In the genomic region with DNA sequence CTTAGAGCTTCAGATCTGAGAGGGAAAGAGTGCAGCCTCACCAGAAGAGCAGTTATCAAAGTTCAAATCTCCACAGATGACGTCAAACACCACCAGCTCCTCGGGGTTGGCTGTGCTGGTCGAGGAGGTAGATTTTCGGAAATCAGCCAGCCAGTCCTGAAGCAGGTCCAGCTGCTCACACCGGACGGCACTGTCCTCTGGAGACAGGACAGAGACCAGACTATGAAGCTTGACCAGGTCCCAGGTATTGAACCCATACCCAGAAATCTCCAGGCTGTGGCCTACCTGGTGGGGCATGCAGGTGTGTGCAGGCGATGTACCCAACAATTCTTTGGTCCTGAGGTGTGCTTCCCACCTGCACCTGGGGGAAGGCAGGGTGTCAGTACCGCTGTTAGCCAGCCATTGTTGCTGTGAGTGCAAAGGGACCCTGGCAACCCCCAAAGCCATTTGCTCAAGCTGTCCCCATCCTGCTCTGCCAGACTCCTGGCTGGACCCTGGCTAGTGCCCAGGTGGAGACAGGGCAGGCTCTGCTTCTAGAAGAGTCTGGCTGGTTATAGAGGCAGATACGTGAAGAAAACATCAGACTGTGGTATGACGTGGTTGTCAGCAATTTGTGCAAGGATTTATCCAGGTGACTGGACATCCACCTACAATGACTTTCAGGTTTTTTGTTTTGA, we compare ENCODE assay signal across 24 mouse cellular contexts. TPM values are rescaled to one million over a fixed set of nuclear protein-coding genes. Genes with fewer than 3 reads are reported as not detected.
A peak's percentile ranks its signal among the peaks of the same experiment; 100 is the strongest.
DNase-seq lines count a peak whose midpoint lies in the region; TF ChIP-seq lines count a peak whose summit lies in the region.
"Had no signal": no experiment of that assay in that cellular context is flagged by ENCODE, and none has a peak within 500 bp of the region (broad histone marks: within the 10 kb centered on the region; RNA-seq: fewer than 3 reads in every experiment).

No protein-coding gene starts in this region.

- no peak for TF ChIP-seq POLR2A in liver, adult 2 months (IDR thresholded peaks at IDR 0.05; ENCODE audit: extremely low read depth, insufficient read depth, low read length)

- TF ChIP-seq CTCF in liver, adult 2 months (IDR thresholded peaks at IDR 0.05; ENCODE audit: low read depth, low read length), result no peak

- H3K4me3 ChIP-seq in liver, adult 2 months (ENCODE audit: insufficient read depth, low read depth, low read length), result no peak overlapping the region
- H3K4me3 ChIP-seq in forebrain, embryonic 10.5 days, result no peak overlapping the region
- H3K4me3 ChIP-seq: embryonic facial prominence, embryonic 12.5 days; forebrain, embryonic 12.5 days; gastrocnemius, adult 2 months; heart, embryonic 10.5 days; hindbrain, embryonic 15.5 days; kidney, embryonic 15.5 days; left cerebral cortex, adult 2 months; limb, embryonic 10.5 days; midbrain, embryonic 12.5 days; neural tube, embryonic 15.5 days had no signal

- no peaks in the 10 kb centered on the region for H3K36me3 ChIP-seq in liver, adult 2 months (ENCODE audit: control insufficient read depth, insufficient read depth, low read length)
- peaks cover 67% of the 10 kb centered on the region for H3K36me3 ChIP-seq in forebrain, embryonic 10.5 days (replicated peaks)

- H3K27me3 ChIP-seq in liver, adult 2 months (ENCODE audit: control insufficient read depth, insufficient read depth, low read length), result no peaks in the 10 kb centered on the region
- H3K27me3 ChIP-seq in forebrain, embryonic 10.5 days (ENCODE audit: poor library complexity, severe bottlenecking), result no peaks in the 10 kb centered on the region
- H3K27me3 ChIP-seq: embryonic facial prominence, embryonic 12.5 days; forebrain, embryonic 12.5 days; hindbrain, embryonic 15.5 days; kidney, embryonic 15.5 days; midbrain, embryonic 12.5 days; neural tube, embryonic 15.5 days had no signal

- DNase-seq in liver, adult 2 months (ENCODE audit: extremely low read depth, low read depth, low spot score), result peak; percentile 23
- no peak for DNase-seq in liver
- peak; percentile 54 for DNase-seq in cerebellum, adult 11 months
- peak; percentile 78 for DNase-seq in cerebellum, adult 9-11 months
- no peak for DNase-seq in lung, postnatal 36 days
- no peak for DNase-seq in forebrain, embryonic 10.5 days (ENCODE audit: extremely low spot score, low spot score)
- no peak for DNase-seq in heart, adult 9 months (ENCODE audit: low spot score in 2 of 2)
- DNase-seq: adrenal gland, adult 8-10 months; gastrocnemius, adult 2 months; kidney, postnatal 36 days; liver, postnatal 0 days; lung, postnatal 10 days; right cerebral cortex, adult 18-20 months; right cerebral cortex, postnatal 4 days; thymus, adult 18-20 months had no signal

- H3K79me2 ChIP-seq in liver, adult 2 months (ENCODE audit: control insufficient read depth, insufficient read depth, low read length), result no peaks in the 10 kb centered on the region

- WGBS in liver, adult 2 months, result 87% methylated on average over 10 of the region's 10 CpGs
- WGBS in forebrain, embryonic 10.5 days, result 94% methylated on average over 10 of the region's 10 CpGs

- H3K9ac ChIP-seq in liver, adult 2 months (ENCODE audit: low read depth, low read length), result no peak overlapping the region
- H3K9ac ChIP-seq: embryonic facial prominence, embryonic 12.5 days; forebrain, embryonic 12.5 days; hindbrain, embryonic 15.5 days; kidney, embryonic 15.5 days; liver, postnatal 0 days; midbrain, embryonic 12.5 days; neural tube, embryonic 15.5 days had no signal

- H3K27ac ChIP-seq in liver, adult 2 months (replicated peaks; ENCODE audit: insufficient read depth, low read depth, low read length), result no peak overlapping the region
- H3K27ac ChIP-seq in forebrain, embryonic 10.5 days, result no peak overlapping the region
- H3K27ac ChIP-seq: embryonic facial prominence, embryonic 12.5 days; forebrain, embryonic 12.5 days; gastrocnemius, adult 2 months; heart, embryonic 10.5 days; hindbrain, embryonic 15.5 days; kidney, embryonic 15.5 days; left cerebral cortex, adult 2 months; limb, embryonic 10.5 days; neural tube, embryonic 15.5 days had no signal

- H3K9me3 ChIP-seq in forebrain, embryonic 10.5 days, result no peaks in the 10 kb centered on the region
- H3K9me3 ChIP-seq: embryonic facial prominence, embryonic 12.5 days; forebrain, embryonic 12.5 days; heart, embryonic 10.5 days; hindbrain, embryonic 15.5 days; kidney, embryonic 15.5 days; limb, embryonic 10.5 days; midbrain, embryonic 12.5 days; neural tube, embryonic 15.5 days had no signal

- H3K4me1 ChIP-seq in liver, adult 2 months (ENCODE audit: control insufficient read depth, insufficient read depth, low read length), result no peaks in the 10 kb centered on the region
- H3K4me1 ChIP-seq in forebrain, embryonic 10.5 days, result no peaks in the 10 kb centered on the region; the same call in 1 of the 2 replicates
- H3K4me1 ChIP-seq: embryonic facial prominence, embryonic 12.5 days; limb, embryonic 10.5 days; midbrain, embryonic 12.5 days had no signal

RNA-seq across cellular contexts. Expression of gene Prmt7, which starts 49.0 kb away (rescaled TPM):
- total RNA-seq in liver, adult 2 months (2014; rRNA removed), result 9.7 and 9.9 TPM in 2 replicates
- 8.8 and 12.0 TPM in 2 replicates for polyA plus RNA-seq in liver, adult 2 months (2012; rRNA removed)
- polyA plus RNA-seq in forebrain, embryonic 10.5 days (2016; fragmentation: Nextera tagmentation; extraction: Ambion mirVana), result 88.6 and 89.1 TPM in 2 replicates

RNA-seq across cellular contexts. Expression of gene Slc7a6os, which starts 49.0 kb away (rescaled TPM):
- 21.9 and 23.0 TPM in 2 replicates for total RNA-seq in liver, adult 2 months (2014; rRNA removed)
- 8.3 and 11.0 TPM in 2 replicates for polyA plus RNA-seq in liver, adult 2 months (2012; rRNA removed)
- polyA plus RNA-seq in forebrain, embryonic 10.5 days (2016; fragmentation: Nextera tagmentation; extraction: Ambion mirVana), result 36.5 and 37.2 TPM in 2 replicates

Comparison
In these comparisons a context has a peak if more than half of its experiments do, and no peak if none do; other contexts are left out.
1. DNase-seq: peak in liver, adult 2 months (single experiment), cerebellum, adult 11 months (single experiment) and cerebellum, adult 9-11 months (single experiment); none in liver (single experiment), lung, postnatal 36 days (single experiment), forebrain, embryonic 10.5 days (single experiment) and heart, adult 9 months (0 of 2).